Comparison of ENCODE assay signal across 7 mouse cellular contexts in genomic region chrX:7573176-7574086, GRCm38 (mm10). TPM values are rescaled to one million over a fixed set of nuclear protein-coding genes. Genes with fewer than 3 reads are reported as not detected.
A peak's percentile ranks its signal among the peaks of the same experiment; 100 is the strongest.
DNase-seq lines count a peak whose midpoint lies in the region; ATAC-seq and TF ChIP-seq lines count a peak whose summit lies in the region.

Foxp3 (plus strand) TSS chrX:7573644.

- dilution Hi-C loops in CH12.LX (cut with MboI; ENCODE audit: extremely low pct_ligation_motif_present, extremely low pct_unique_long_range_greater_than_20kb, low sequenced_read_pairs), result no loop called here

- H3K9me3 ChIP-seq in CH12.LX (replicated peaks; ENCODE audit: low read length), result no peaks in the 10 kb centered on the region
- no peaks in the 10 kb centered on the region for H3K9me3 ChIP-seq in embryonic facial prominence, embryonic 14.5 days (ENCODE audit: control insufficient read depth, low read length)
- no peaks in the 10 kb centered on the region for H3K9me3 ChIP-seq in heart, embryonic 14.5 days (ENCODE audit: control insufficient read depth, low read length)
- H3K9me3 ChIP-seq in kidney, embryonic 16.5 days (ENCODE audit: low read length), result no peaks in the 10 kb centered on the region; the same call in 1 of the 2 replicates

- peaks cover 17 to 20% of the 10 kb centered on the region in 2 experiments for H3K4me1 ChIP-seq in CH12.LX (ENCODE audit: control insufficient read depth in 1 of 2, insufficient read depth in 2 of 2)
- H3K4me1 ChIP-seq in embryonic facial prominence, embryonic 14.5 days (ENCODE audit: control insufficient read depth, insufficient read depth, low read length), result peaks cover 5% of the 10 kb centered on the region; the same call in 1 of the 2 replicates
- H3K4me1 ChIP-seq in heart, embryonic 14.5 days (ENCODE audit: control insufficient read depth in 2 of 2, insufficient read depth in 2 of 2, low read length in 2 of 2), result peaks cover 11 to 25% of the 10 kb centered on the region in 2 experiments
- H3K4me1 ChIP-seq in kidney, embryonic 16.5 days (ENCODE audit: insufficient read depth, low read length), result peaks cover 24% of the 10 kb centered on the region

- 50% methylated on average over 23 of the region's 72 CpGs for WGBS in embryonic facial prominence, embryonic 14.5 days
- WGBS in heart, embryonic 14.5 days, result 26% methylated on average over 56 of the region's 72 CpGs
- 40% methylated on average over 47 of the region's 72 CpGs for WGBS in kidney, embryonic 16.5 days

- peak; percentile 2; the same call in 1 of the 2 replicates for ATAC-seq in embryonic facial prominence, embryonic 14.5 days (ENCODE audit: low read depth)
- ATAC-seq in heart, embryonic 14.5 days (ENCODE audit: insufficient number of reproducible peaks, insufficient read depth, low FRiP score, low read depth), result peak; percentile 58
- ATAC-seq in kidney, embryonic 16.5 days (ENCODE audit: low FRiP score, low TSS enrichment), result peak; percentile 29

- no peaks in the 10 kb centered on the region for H3K79me2 ChIP-seq in CH12.LX (replicated peaks; ENCODE audit: control insufficient read depth, extremely low read depth, insufficient read depth, poor library complexity, severe bottlenecking)

- peak within 1 kb of the TSS; percentile 92 for H3K9ac ChIP-seq in CH12.LX (ENCODE audit: insufficient read depth, low read depth)
- H3K9ac ChIP-seq in embryonic facial prominence, embryonic 14.5 days (ENCODE audit: low read depth, low read length), result peak within 1 kb of the TSS; percentile 78
- peak within 1 kb of the TSS; percentile 78 for H3K9ac ChIP-seq in heart, embryonic 14.5 days (ENCODE audit: low read length)
- H3K9ac ChIP-seq in kidney, embryonic 16.5 days (replicated peaks; ENCODE audit: low read length), result peak within 1 kb of the TSS; percentile 82

- DNase-seq in CH12.LX (ENCODE audit: extremely low read depth), result no peak
- DNase-seq in R1 (ENCODE audit: low read depth, low spot score), result peak; percentile 35
- DNase-seq in embryonic facial prominence, embryonic 14.5 days (ENCODE audit: low spot score), result peak; percentile 12
- peak; percentile 26 for DNase-seq in lung, postnatal 36 days
- DNase-seq in right cerebral cortex, adult 18-20 months, result peak; percentile 12

- no peaks in the 10 kb centered on the region for H3K27me3 ChIP-seq in CH12.LX (replicated peaks)
- no peaks in the 10 kb centered on the region for H3K27me3 ChIP-seq in embryonic facial prominence, embryonic 14.5 days (replicated peaks; ENCODE audit: control insufficient read depth, insufficient read depth, low read length)
- H3K27me3 ChIP-seq in heart, embryonic 14.5 days (ENCODE audit: control insufficient read depth, insufficient read depth, low read length), result no peaks in the 10 kb centered on the region
- no peaks in the 10 kb centered on the region for H3K27me3 ChIP-seq in kidney, embryonic 16.5 days (ENCODE audit: insufficient read depth, low read length)

- no peak for TF ChIP-seq POLR2A in CH12.LX (IDR thresholded peaks at IDR 0.05; ENCODE audit: low read depth, low read length)

- H3K36me3 ChIP-seq in CH12.LX (replicated peaks in 1 of 2; ENCODE audit: control insufficient read depth in 1 of 2, insufficient read depth in 1 of 2, low read length in 1 of 2), result peaks cover 0 to 2% of the 10 kb centered on the region in 2 experiments
- no peaks in the 10 kb centered on the region for H3K36me3 ChIP-seq in embryonic facial prominence, embryonic 14.5 days (ENCODE audit: control insufficient read depth, insufficient read depth, low read length)
- no peaks in the 10 kb centered on the region for H3K36me3 ChIP-seq in heart, embryonic 14.5 days (ENCODE audit: control insufficient read depth, insufficient read depth, low read length)
- no peaks in the 10 kb centered on the region for H3K36me3 ChIP-seq in kidney, embryonic 16.5 days (ENCODE audit: insufficient read depth, low read length)

- TF ChIP-seq RAD21 in CH12.LX (IDR thresholded peaks at IDR 0.05; ENCODE audit: low read depth, low read length), result no peak

- H3K27ac ChIP-seq in CH12.LX (ENCODE audit: insufficient read depth, low read depth), result peak within 1 kb of the TSS; percentile 46; the same call in 1 of the 2 replicates
- peak within 1 kb of the TSS; percentile 77 for H3K27ac ChIP-seq in embryonic facial prominence, embryonic 14.5 days (replicated peaks; ENCODE audit: low read depth, low read length)
- peak within 1 kb of the TSS; percentile 55 to 80 for H3K27ac ChIP-seq in heart, embryonic 14.5 days (replicated peaks in 1 of 2; ENCODE audit: control insufficient read depth in 1 of 2, insufficient read depth in 1 of 2, low read depth in 2 of 2, low read length in 2 of 2)
- peak within 1 kb of the TSS; percentile 73 for H3K27ac ChIP-seq in kidney, embryonic 16.5 days (ENCODE audit: low read length)

- no peak for TF ChIP-seq CTCF in CH12.LX (conservative IDR thresholded peaks at IDR 0.05 in 1 of 2, IDR thresholded peaks at IDR 0.05 in 1 of 2; ENCODE audit: low read depth in 2 of 2, low read length in 2 of 2)

- peak within 1 kb of the TSS; percentile 46 to 84 (median 69) for H3K4me3 ChIP-seq in CH12.LX (replicated peaks in 1 of 3; ENCODE audit: low read depth in 2 of 3, low read length in 2 of 3, poor library complexity in 1 of 3)
- H3K4me3 ChIP-seq in embryonic facial prominence, embryonic 14.5 days (ENCODE audit: low read depth, low read length), result peak within 1 kb of the TSS; percentile 57
- peak within 1 kb of the TSS; percentile 59 to 77 for H3K4me3 ChIP-seq in heart, embryonic 14.5 days (ENCODE audit: control insufficient read depth in 1 of 2, insufficient read depth in 1 of 2, low read depth in 1 of 2, low read length in 2 of 2)
- H3K4me3 ChIP-seq in kidney, embryonic 16.5 days (ENCODE audit: low read length), result peak within 1 kb of the TSS; percentile 61

- H3K4me2 ChIP-seq in CH12.LX (ENCODE audit: insufficient read depth, low read depth, poor library complexity, severe bottlenecking), result peak within 1 kb of the TSS; percentile 22; the same call in 1 of the 2 replicates
- H3K4me2 ChIP-seq in embryonic facial prominence, embryonic 14.5 days (ENCODE audit: low read depth, low read length), result peak within 1 kb of the TSS; percentile 65
- peak within 1 kb of the TSS; percentile 64 for H3K4me2 ChIP-seq in heart, embryonic 14.5 days (ENCODE audit: low read length)
- peak within 1 kb of the TSS; percentile 67 for H3K4me2 ChIP-seq in kidney, embryonic 16.5 days (replicated peaks; ENCODE audit: low read depth, low read length)

- in situ Hi-C loops in CH12.LX (cut with MboI; ENCODE audit: low pct_ligation_motif_present, low pct_unique_long_range_greater_than_20kb, low sequenced_read_pairs), result no loop called here

- no peak for TF ChIP-seq EP300 in CH12.LX (IDR thresholded peaks at IDR 0.05; ENCODE audit: low read length)

TF ChIP-seq in CH12.LX, 34 proteins besides CTCF, POLR2A, EP300 and RAD21:
- TF ChIP-seq MAZ (IDR thresholded peaks at IDR 0.05; ENCODE audit: low read depth, low read length) (no peak), NRF1 (IDR thresholded peaks at IDR 0.05; ENCODE audit: low read depth, low read length) (peak; percentile 65), MAX (IDR thresholded peaks at IDR 0.05; ENCODE audit: low read length) (peak; percentile 65; the same call in 1 of the 2 replicates), BHLHE40 (IDR thresholded peaks at IDR 0.05; ENCODE audit: low read depth, low read length) (peak; percentile 68)

RNA-seq across cellular contexts. Expression of gene Foxp3, which starts in this region (rescaled TPM):
- total RNA-seq in CH12.LX (2012; rRNA removed) (0.38 and 0.55 TPM in 2 replicates), CH12.LX (2014; rRNA removed) (not detected in 2 replicates)
- 0.21 and 0.40 TPM in 2 replicates for polyA plus RNA-seq in CH12.LX (2012; ENCODE audit: insufficient read length, low read depth)
- polyA plus RNA-seq in embryonic facial prominence, embryonic 14.5 days (2014; fragmentation: Nextera tagmentation; extraction: Ambion mirVana), result not detected in 2 replicates
- not detected in 2 replicates for polyA plus RNA-seq in heart, embryonic 14.5 days (2014; fragmentation: Nextera tagmentation; extraction: Ambion mirVana)
- 0.18 TPM in 1 of 2 replicates, not detected in the other for polyA plus RNA-seq in kidney, embryonic 16.5 days (2015; fragmentation: Nextera tagmentation; extraction: Ambion mirVana)

Comparison
In these comparisons a context has a peak if more than half of its experiments do, and no peak if none do; other contexts are left out.
1. Peak in DNase-seq, ATAC-seq, H3K4me3 ChIP-seq, H3K27ac ChIP-seq, H3K9ac ChIP-seq and H3K4me2 ChIP-seq in embryonic facial prominence, embryonic 14.5 days; RNA of the gene not detected or under 1 TPM.
2. Peak in ATAC-seq, H3K4me3 ChIP-seq, H3K27ac ChIP-seq, H3K9ac ChIP-seq and H3K4me2 ChIP-seq in heart, embryonic 14.5 days; RNA of the gene not detected or under 1 TPM.
3. Peak in ATAC-seq, H3K4me3 ChIP-seq, H3K27ac ChIP-seq, H3K9ac ChIP-seq and H3K4me2 ChIP-seq in kidney, embryonic 16.5 days; RNA of the gene not detected or under 1 TPM.
4. ATAC-seq: peak in every context shown above with its lines; median percentile 58 in heart, embryonic 14.5 days; 29 in kidney, embryonic 16.5 days; 2 in embryonic facial prominence, embryonic 14.5 days.